Mouse (Mus musculus) lung, postnatal 0 days (tissue): ENCODE results near the gene Gnb3. TPM values are rescaled to one million over a fixed set of nuclear protein-coding genes. Genes with fewer than 3 reads are reported as not detected.
"Not testable (repeated sequence)": the region's sequence is repeated elsewhere in the genome, so short reads cannot be mapped to it uniquely, and the experiment has no call there.

Source experiments
- ATAC-seq: fragments of 200-750 bp; cut with Nextera tagmentation; 2 replicates; pipeline ENCODE4 v1.8.0; 2017; ENCODE audit warnings: moderate library complexity
- DNase-seq: peaks from one replicate; pipeline ENCODE4 v3.0.0-alpha.2; 2016; ENCODE audit warnings: low spot score
- H3K27ac ChIP-seq: fragments of 300-500 bp; sonication (generic); 2 replicates; pipeline ENCODE4 v1.5.1; 2014; ENCODE audit warnings: antibody characterized with exemption, mild to moderate bottlenecking, low read length, mixed read lengths
- H3K27me3 ChIP-seq: fragments of 300-500 bp; sonication (generic); replicated peaks from 2 replicates; pipeline ENCODE4 v1.6.1; 2014; ENCODE audit warnings: low read length, mixed read lengths; ENCODE audit not compliant: insufficient read depth
- H3K36me3 ChIP-seq: fragments of 300-500 bp; sonication (generic); 2 replicates; pipeline ENCODE4 v1.6.1; 2014; ENCODE audit warnings: low read length, mixed read lengths; ENCODE audit not compliant: insufficient read depth
- H3K4me1 ChIP-seq: fragments of 300-500 bp; sonication (generic); 2 replicates; pipeline ENCODE4 v1.6.1; 2014; ENCODE audit warnings: antibody characterized with exemption, low read depth, low read length, mixed read lengths; ENCODE audit not compliant: insufficient read depth
- H3K4me2 ChIP-seq: fragments of 300-500 bp; sonication (generic); replicated peaks from 2 replicates; pipeline ENCODE4 v1.6.1; 2014; ENCODE audit warnings: low read depth, mild to moderate bottlenecking, low read length, moderate library complexity, mixed read lengths
- H3K4me3 ChIP-seq: fragments of 300-500 bp; sonication (generic); 2 replicates; pipeline ENCODE4 v1.5.1; 2014; ENCODE audit warnings: low read depth, low read length
- H3K9ac ChIP-seq: fragments of 300-500 bp; sonication (generic); replicated peaks from 2 replicates; pipeline ENCODE4 v1.6.1; 2014; ENCODE audit warnings: low read depth, mild to moderate bottlenecking
- H3K9me3 ChIP-seq: fragments of 300-500 bp; sonication (generic); 2 replicates; pipeline ENCODE4 v1.6.1; 2016; ENCODE audit warnings: low read length, mixed read lengths
- CTCF ChIP-seq: IDR thresholded peaks from 2 replicates; pipeline ENCODE4 v1.5.1; 2016; ENCODE audit warnings: antibody characterized with exemption, mild to moderate bottlenecking
- EP300 ChIP-seq: IDR thresholded peaks from 2 replicates; pipeline ENCODE4 v1.6.1; 2016; ENCODE audit warnings: antibody characterized with exemption, mild to moderate bottlenecking, control low read depth
- WGBS: fragments of 180-500 bp; shearing (Covaris S2); extraction: QIAGEN DNeasy Blood & Tissue Kit; methylation state at CpG from one replicate; pipeline ENCODE4 v1.1.7; 2014; 5-methylcytosine and 5-hydroxymethylcytosine counted together
- polyA plus RNA-seq: library from polyadenylated mRNA; unstranded; fragments of >200 nt; fragmentation: Nextera tagmentation; extraction: Ambion mirVana; gene quantifications from 2 replicates; pipeline ENCODE4 v1.2.1, GENCODE M21; 2015

Gene Gnb3
- polyA plus RNA-seq, 1 experiment from 2014 or later, result 0.24 TPM

- Histone ChIP-seq H3K4me2 (no peak overlapping the region), H3K9ac (no peak overlapping the region), H3K9me3 (no peaks in the 10 kb centered on the region), H3K27ac (no peak overlapping the region), H3K36me3 (no peaks in the 10 kb centered on the region), H3K4me1 (no peaks in the 10 kb centered on the region), H3K27me3 (no peaks in the 10 kb centered on the region), H3K4me3 (no peak overlapping the region)
- TF ChIP-seq EP300, result no peak
- no peak for TF ChIP-seq CTCF
- DNase-seq, result no peak
- 52% methylated on average over 8 of the region's 8 CpGs for WGBS
- no peak for ATAC-seq
Measured at GRCm38 (mm10) chr6:124850535-124850934, 10.5 kb upstream of the Gnb3 start.

DNA sequence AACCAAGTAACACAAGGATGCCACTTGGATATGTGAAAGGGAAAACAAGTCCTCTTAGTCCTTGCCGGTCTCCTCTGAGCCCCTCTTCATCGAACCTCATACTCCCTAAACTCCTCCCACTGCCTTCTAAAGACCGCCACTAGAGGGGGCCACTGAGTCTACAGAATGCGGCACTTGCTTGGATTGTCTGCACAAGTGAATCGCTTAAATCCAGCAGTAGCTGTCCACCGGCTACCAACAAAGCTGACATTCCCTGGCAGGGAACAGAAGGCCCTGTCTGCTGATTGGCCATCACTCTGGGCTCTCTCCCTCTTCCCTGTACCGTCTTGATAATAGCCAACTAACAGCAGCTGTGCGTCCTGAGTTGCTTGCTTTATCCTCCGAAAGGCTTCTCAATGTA, 7.2 kb upstream of the Gnb3 start:
- WGBS, result 9% methylated on average over 9 of the region's 9 CpGs

GRCm38 (mm10) chr6:124839805-124840204, 270 bp downstream of the Gnb3 start:
- ATAC-seq (no peak), DNase-seq (no peak)
- Histone ChIP-seq H3K36me3 (no peaks in the 10 kb centered on the region), H3K9ac (no peak overlapping the region), H3K27ac (no peak overlapping the region), H3K4me2 (no peak overlapping the region), H3K4me3 (no peak overlapping the region), H3K9me3 (no peaks in the 10 kb centered on the region), H3K27me3 (no peaks in the 10 kb centered on the region), H3K4me1 (no peaks in the 10 kb centered on the region)
- no peak for TF ChIP-seq EP300
- no peak for TF ChIP-seq CTCF
- WGBS, result 10% methylated on average over 8 of the region's 8 CpGs

More for the DNA sequence above, 7.2 kb upstream of the Gnb3 start:
- ATAC-seq (peak; percentile 82), DNase-seq (peak; percentile 90)
- peak; percentile 96 for TF ChIP-seq CTCF
- no peak for TF ChIP-seq EP300
- Histone ChIP-seq H3K36me3 (no peaks in the 10 kb centered on the region), H3K27ac (no peak overlapping the region), H3K4me1 (no peaks in the 10 kb centered on the region), H3K27me3 (no peaks in the 10 kb centered on the region), H3K9ac (no peak overlapping the region), H3K4me3 (no peak overlapping the region), H3K9me3 (no peaks in the 10 kb centered on the region), H3K4me2 (no peak overlapping the region)

DNA sequence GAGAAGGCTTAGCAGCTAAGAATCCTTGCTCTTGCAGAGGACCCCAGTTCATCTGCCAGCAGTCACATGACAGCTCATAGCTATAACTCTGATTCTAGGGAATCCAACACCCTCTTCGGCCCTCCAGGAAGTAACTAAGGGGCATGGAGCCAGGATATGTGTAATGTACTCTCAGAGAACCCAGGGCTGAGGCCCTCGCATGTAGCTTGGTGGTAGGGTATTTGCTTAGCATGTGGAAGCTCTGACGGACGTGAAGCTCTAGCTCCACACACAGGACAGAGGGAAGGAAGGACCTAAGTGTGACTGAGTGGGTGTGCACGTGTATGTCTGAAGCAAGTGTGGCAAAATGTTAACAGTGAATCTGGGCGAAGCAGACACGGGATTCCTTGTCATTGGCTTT, 3.7 kb downstream of the Gnb3 start:
- Histone ChIP-seq H3K4me1 (no peaks in the 10 kb centered on the region), H3K27ac (no peak overlapping the region), H3K27me3 (no peaks in the 10 kb centered on the region), H3K4me2 (no peak overlapping the region), H3K9ac (no peak overlapping the region), H3K36me3 (no peaks in the 10 kb centered on the region), H3K4me3 (no peak overlapping the region), H3K9me3 (no peaks in the 10 kb centered on the region)
- 53% methylated on average over 7 of the region's 7 CpGs for WGBS
- DNase-seq (peak; percentile 65), ATAC-seq (peak; percentile 70)
- TF ChIP-seq CTCF, result peak; percentile 40
- TF ChIP-seq EP300, result no peak

DNA sequence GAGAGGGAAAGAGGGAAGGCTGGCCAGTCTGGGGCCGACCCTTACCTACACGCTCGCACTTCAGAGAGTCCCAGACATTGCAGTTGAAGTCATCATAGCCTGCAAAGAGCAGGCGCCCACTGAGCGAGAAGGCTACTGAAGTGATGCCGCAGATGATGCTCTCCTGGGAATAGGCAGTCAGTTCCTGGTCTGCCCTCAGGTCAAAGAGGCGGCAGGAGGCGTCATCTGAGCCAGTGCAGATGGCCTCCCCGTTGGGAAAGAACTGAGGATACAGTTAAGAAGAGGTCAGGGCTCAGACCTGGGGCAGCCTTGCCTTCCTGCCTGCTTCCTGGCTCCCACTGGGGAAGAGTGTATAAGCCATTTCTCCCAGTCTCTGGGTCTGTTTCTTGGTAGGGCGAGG, 4.5 kb downstream of the Gnb3 start:
- ATAC-seq (peak; percentile 42), DNase-seq (no peak)
- 69% methylated on average over 10 of the region's 10 CpGs for WGBS
- Histone ChIP-seq H3K9ac (no peak overlapping the region), H3K9me3 (no peaks in the 10 kb centered on the region), H3K27ac (no peak overlapping the region), H3K4me1 (no peaks in the 10 kb centered on the region), H3K36me3 (no peaks in the 10 kb centered on the region), H3K4me3 (no peak overlapping the region), H3K27me3 (no peaks in the 10 kb centered on the region), H3K4me2 (no peak overlapping the region)
- TF ChIP-seq CTCF, result no peak
- no peak for TF ChIP-seq EP300

DNA sequence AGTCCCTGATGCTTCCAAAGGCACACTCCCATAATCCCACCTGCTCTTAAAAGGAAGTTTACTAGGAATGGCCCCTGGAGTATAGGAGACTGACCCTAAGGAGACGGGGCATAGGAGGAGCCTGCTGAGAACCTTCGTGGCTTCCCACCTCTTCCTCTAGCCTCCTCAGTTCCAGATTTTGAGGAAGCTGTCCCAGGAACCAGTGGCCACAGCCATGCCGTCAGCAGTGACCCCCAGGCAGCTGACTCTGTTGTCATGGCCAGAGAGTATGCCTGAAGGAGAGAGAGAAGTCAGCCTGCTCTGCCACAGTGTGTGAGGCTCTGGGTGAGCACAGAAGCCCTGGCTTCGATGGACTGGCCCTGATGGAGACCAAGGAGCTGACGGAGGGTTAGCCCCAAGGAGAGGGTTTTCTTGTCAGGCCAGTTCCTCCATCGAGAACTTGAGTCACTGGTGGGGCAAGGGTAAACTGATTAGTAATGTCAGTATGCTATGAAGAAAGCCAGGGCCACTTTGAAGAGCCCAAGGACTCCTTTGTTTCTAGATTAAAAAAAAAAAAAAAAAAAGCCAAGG, 5.5 kb downstream of the Gnb3 start:
- 75% methylated on average over 6 of the region's 6 CpGs for WGBS
- Histone ChIP-seq H3K27ac (no peak overlapping the region), H3K9me3 (no peaks in the 10 kb centered on the region), H3K4me2 (no peak overlapping the region), H3K27me3 (no peaks in the 10 kb centered on the region), H3K9ac (no peak overlapping the region), H3K36me3 (no peaks in the 10 kb centered on the region), H3K4me1 (peaks cover 4% of the 10 kb centered on the region; the same call in 1 of the 2 replicates), H3K4me3 (no peak overlapping the region)
- TF ChIP-seq EP300 (no peak), CTCF (no peak)
- DNase-seq (no peak), ATAC-seq (no peak)

GRCm38 (mm10) chr6:124831649-124832048, 8.4 kb downstream of the Gnb3 start:
- Histone ChIP-seq H3K36me3 (no peaks in the 10 kb centered on the region), H3K4me3 (no peak overlapping the region), H3K9me3 (no peaks in the 10 kb centered on the region), H3K27me3 (no peaks in the 10 kb centered on the region), H3K27ac (no peak overlapping the region), H3K9ac (no peak overlapping the region), H3K4me1 (peaks cover 8% of the 10 kb centered on the region; the same call in 1 of the 2 replicates), H3K4me2 (no peak overlapping the region)
- WGBS, result 91% methylated on average over 8 of the region's 8 CpGs
- DNase-seq (no peak), ATAC-seq (no peak)
- TF ChIP-seq CTCF (no peak), EP300 (no peak)

- not testable (repeated sequence) for H3K9me3 ChIP-seq, H3K27ac ChIP-seq, DNase-seq, H3K4me1 ChIP-seq, H3K36me3 ChIP-seq, H3K4me2 ChIP-seq, H3K27me3 ChIP-seq, H3K9ac ChIP-seq, ATAC-seq, H3K4me3 ChIP-seq
- 95% methylated on average over 4 of the region's 4 CpGs for WGBS
Measured at GRCm38 (mm10) chr6:124831199-124831598, 8.9 kb downstream of the Gnb3 start.
